Mouse (Mus musculus) neutrophil, adult 83 days (primary cell): ENCODE results near the gene Cnr2. TPM values are rescaled to one million over a fixed set of nuclear protein-coding genes. Genes with fewer than 3 reads are reported as not detected.

Experiments used
- total RNA-seq, 2 experiments: library from RNA; stranded (reverse); gene quantifications; one replicate each; pipeline ENCODE4 v1.2.4; 2023

The Cnr2 gene
- total RNA-seq = 10 to 100 TPM; 29.9 to 36.6 TPM

DNA sequence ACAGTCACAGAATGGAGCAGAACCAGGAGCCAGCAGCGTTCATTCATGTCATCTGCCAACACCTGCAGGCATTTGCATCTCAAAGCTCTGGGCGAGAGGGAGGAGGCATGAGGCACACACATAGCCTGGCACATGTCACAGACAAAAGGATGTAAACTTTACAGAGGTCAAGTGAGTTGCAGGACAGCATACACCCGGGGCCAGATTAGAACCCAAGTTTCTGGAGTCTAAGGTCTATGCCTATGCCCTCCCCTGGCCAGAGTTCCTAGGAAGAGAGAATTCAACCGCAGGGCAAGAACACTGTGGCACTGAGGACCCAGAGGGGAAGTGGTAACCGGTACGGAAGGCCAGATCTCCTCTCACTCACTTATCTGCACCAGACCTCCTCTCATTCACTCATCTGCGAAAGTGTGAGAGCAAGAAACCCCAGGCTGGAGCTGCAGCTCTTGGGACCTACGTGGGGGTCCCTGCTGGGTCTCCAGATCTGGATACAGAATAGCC is at the start of gene Cnr2:
Gene Cnr2 (plus strand): TSS at position 324 of the 501 bp plus-strand sequence.

GRCm38 (mm10) chr4:135855536-135856222 is 39.5 kb upstream of the Cnr2 start, which contains the start of gene Srsf10:
Gene Srsf10, plus strand, starts transcription at chr4:135855747.

DNA sequence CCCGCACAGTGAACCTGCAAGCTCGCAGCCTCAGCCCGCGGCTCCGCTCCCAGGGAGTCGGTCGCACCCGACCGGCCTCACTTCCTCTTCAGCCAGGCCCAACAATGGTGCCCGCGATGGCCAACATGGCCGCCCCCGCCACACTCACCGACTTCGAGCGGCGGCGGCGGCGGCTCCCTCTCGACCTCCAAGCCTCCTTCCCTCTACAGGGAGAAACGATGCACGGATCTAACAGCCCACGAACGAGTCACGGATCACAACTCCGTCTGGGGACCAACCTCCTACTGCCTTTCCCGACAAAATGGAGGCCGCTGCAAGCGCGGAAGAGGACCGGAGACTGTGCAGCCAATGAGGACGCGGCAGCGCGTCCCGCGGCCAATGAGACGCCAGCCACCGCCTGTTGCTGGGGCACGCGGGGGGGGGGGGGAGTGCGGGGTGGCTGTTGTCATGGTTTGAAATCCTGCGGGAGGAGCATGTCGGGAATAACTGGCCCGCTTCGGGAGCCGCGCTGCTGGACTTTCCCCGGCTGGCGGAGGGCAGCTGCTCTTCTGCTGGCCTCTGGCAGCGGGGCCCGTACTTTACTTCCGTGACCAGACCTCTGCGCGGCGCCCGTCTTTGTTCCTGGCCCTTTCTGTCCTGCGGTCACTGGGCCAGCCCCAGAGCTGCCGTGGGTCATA is 21.5 kb upstream of the Cnr2 start, which contains the start of gene Pnrc2:
Gene Pnrc2 (minus strand): TSS at position 325 of the 677 bp plus-strand sequence.

DNA sequence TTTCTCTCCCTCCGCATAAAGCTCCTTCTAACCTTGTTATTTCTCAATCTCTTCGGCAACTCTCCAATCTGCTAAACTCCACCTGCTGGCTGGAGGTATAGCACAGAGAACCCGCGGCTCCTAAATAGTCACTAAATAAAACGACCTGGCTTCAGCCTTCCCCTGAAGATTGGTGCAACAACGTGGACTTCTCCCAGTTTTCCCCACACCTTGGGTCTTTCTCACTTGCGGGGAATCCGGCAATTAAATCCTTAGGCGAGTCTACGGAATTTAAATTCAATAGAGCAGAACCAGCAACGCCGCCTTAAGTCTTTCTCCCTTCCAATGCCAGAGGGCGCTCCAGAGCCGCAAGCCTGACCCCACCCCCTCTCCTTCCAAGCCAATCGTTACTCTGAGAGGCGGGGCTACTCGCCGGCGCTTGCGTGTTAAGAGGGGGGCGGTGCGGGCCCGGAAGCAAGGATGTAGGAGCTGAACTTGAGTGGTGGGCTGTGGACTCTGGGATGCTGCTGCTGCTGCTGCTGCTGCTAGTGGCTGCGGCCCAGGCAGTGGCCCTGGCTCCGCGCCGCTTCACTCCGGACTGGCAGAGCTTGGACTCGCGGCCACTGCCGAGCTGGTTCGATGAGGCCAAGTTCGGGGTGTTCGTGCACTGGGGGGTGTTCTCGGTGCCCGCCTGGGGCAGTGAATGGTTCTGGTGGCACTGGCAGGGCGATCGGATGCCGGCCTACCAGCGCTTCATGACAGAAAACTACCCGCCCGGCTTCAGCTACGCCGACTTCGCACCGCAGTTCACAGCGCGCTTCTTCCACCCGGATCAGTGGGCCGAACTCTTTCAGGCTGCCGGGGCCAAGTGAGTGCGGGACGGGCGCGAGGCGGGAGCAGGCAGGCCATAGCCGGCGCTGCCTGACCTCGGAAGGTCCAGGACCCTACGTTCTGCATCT is 25.4 kb downstream of the Cnr2 start, which contains the start of gene Fuca1:
Gene Fuca1 (plus strand): TSS at position 432 of the 938 bp plus-strand sequence.

DNA sequence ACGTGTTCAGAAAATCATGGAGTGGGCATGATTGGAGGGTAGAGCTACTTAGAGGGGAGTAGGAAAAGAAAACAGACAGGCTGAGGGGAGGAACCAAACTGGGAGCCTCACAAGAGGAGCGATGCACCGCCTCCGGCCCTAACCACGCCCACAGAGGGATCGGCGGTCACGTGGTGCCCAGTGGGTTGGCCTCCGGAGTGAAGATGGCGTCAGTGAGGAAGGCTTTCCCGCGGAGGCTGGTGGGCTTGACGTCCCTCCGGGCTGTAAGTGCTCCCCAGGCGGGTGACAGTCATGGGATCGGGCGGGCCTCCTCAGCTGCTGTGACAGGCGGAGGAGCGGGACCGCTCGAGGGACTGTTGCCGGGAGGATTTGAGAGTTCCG is 51.1 kb downstream of the Cnr2 start, which contains the start of gene Hmgcl:
Gene Hmgcl (plus strand): TSS at position 171 of the 381 bp plus-strand sequence.

GRCm38 (mm10) chr4:135963457-135964193 is 68.4 kb downstream of the Cnr2 start, which contains the start of gene Gale:
Gene Gale, plus strand, starts transcription at chr4:135963727.

Other genes starting within 250 kb of the Cnr2 start
- gene Ifnlr1, start 209.1 kb upstream of the Cnr2 start, total RNA-seq = 10 to 100 TPM; 40.1 to 46.4 TPM
- under 1 TPM in 1 of 2 experiments, not detected in 1; 0.22 TPM for gene Il22ra1, start 167.2 kb upstream of the Cnr2 start, total RNA-seq
- gene Myom3, start 135.7 kb upstream of the Cnr2 start, total RNA-seq = not detected
- gene Srsf10, start 39.6 kb upstream of the Cnr2 start, total RNA-seq = 10 to 100 TPM; 52.3 to 66.0 TPM
- 10 to 100 TPM; 83.0 to 85.8 TPM for gene Pnrc2, start 21.5 kb upstream of the Cnr2 start, total RNA-seq
- gene Fuca1, start 25.3 kb downstream of the Cnr2 start, total RNA-seq = 100 to 1,000 TPM; 110 TPM
- gene Hmgcl, start 51.1 kb downstream of the Cnr2 start, total RNA-seq = 10 to 100 TPM; 55.0 to 61.7 TPM
- gene Gale, start 68.3 kb downstream of the Cnr2 start, total RNA-seq = 10 to 100 TPM; 12.3 to 14.4 TPM
- 10 to 100 TPM; 86.7 to 96.1 TPM for gene Lypla2, start 77.2 kb downstream of the Cnr2 start, total RNA-seq
- gene Pithd1, start 91.9 kb downstream of the Cnr2 start, total RNA-seq = 10 to 100 TPM; 27.9 to 29.7 TPM
- 10 to 100 TPM; 58.8 to 65.0 TPM for gene Eloa, start 126.4 kb downstream of the Cnr2 start, total RNA-seq
- gene Rpl11, start 158.0 kb downstream of the Cnr2 start, total RNA-seq = 100 to 1,000 TPM; 312 to 313 TPM
- 1 to 10 TPM; 2.5 to 2.6 TPM for gene Id3, start 248.1 kb downstream of the Cnr2 start, total RNA-seq